14 mouse cellular contexts compared by ENCODE assay signal in genomic region chr13:53466189-53466866, GRCm38 (mm10). TPM values are rescaled to one million over a fixed set of nuclear protein-coding genes. Genes with fewer than 3 reads are reported as not detected.
A peak's percentile ranks its signal among the peaks of the same experiment; 100 is the strongest.
DNase-seq lines count a peak whose midpoint lies in the region; ATAC-seq and TF ChIP-seq lines count a peak whose summit lies in the region.
"Had no signal": no experiment of that assay in that cellular context is flagged by ENCODE, and none has a peak within 500 bp of the region (broad histone marks: within the 10 kb centered on the region; RNA-seq: fewer than 3 reads in every experiment).

No protein-coding gene starts in this region.

- H3K4me1 ChIP-seq in forebrain, embryonic 12.5 days, result peaks cover 39% of the 10 kb centered on the region
- peaks cover 21% of the 10 kb centered on the region for H3K4me1 ChIP-seq in forebrain, embryonic 11.5 days (replicated peaks; ENCODE audit: control insufficient read depth, insufficient read depth, low read length)
- peaks cover 40% of the 10 kb centered on the region for H3K4me1 ChIP-seq in midbrain, embryonic 11.5 days (ENCODE audit: control insufficient read depth, insufficient read depth, low read length)
- peaks cover 16% of the 10 kb centered on the region for H3K4me1 ChIP-seq in midbrain, embryonic 16.5 days (ENCODE audit: control insufficient read depth, insufficient read depth, low read length)
- H3K4me1 ChIP-seq in hindbrain, postnatal 0 days (ENCODE audit: insufficient read depth, low read length), result peaks cover 3% of the 10 kb centered on the region
- H3K4me1 ChIP-seq in neural tube, embryonic 13.5 days (replicated peaks), result peaks cover 67% of the 10 kb centered on the region

- no peak overlapping the region for H3K9ac ChIP-seq in forebrain, embryonic 12.5 days
- no peak overlapping the region for H3K9ac ChIP-seq in forebrain, embryonic 11.5 days (ENCODE audit: low read length)
- no peak overlapping the region for H3K9ac ChIP-seq in midbrain, embryonic 11.5 days (ENCODE audit: low read length)
- no peak overlapping the region for H3K9ac ChIP-seq in midbrain, embryonic 16.5 days (ENCODE audit: low read depth, low read length)
- no peak overlapping the region for H3K9ac ChIP-seq in hindbrain, postnatal 0 days (replicated peaks; ENCODE audit: low read length)
- no peak overlapping the region for H3K9ac ChIP-seq in neural tube, embryonic 13.5 days

- H3K4me2 ChIP-seq in forebrain, embryonic 12.5 days, result 0 out of 2 replicates have a peak overlapping the region, but pooled peaks have one; percentile 15
- no peak overlapping the region; the same call in 1 of the 2 replicates for H3K4me2 ChIP-seq in forebrain, embryonic 11.5 days (ENCODE audit: low read depth, low read length, severe bottlenecking)
- H3K4me2 ChIP-seq in midbrain, embryonic 11.5 days, result peak overlapping the region; percentile 30; the same call in 1 of the 2 replicates
- H3K4me2 ChIP-seq in midbrain, embryonic 16.5 days (ENCODE audit: low read length), result no peak overlapping the region
- peak overlapping the region; percentile 19 for H3K4me2 ChIP-seq in hindbrain, postnatal 0 days (ENCODE audit: low read depth, low read length)
- H3K4me2 ChIP-seq in neural tube, embryonic 13.5 days, result peak overlapping the region; percentile 45

- DNase-seq in forebrain, embryonic 11.5 days (ENCODE audit: low spot score), result no peak
- DNase-seq in midbrain, embryonic 11.5 days (ENCODE audit: low spot score, missing footprints), result peak; percentile 94
- no peak for DNase-seq in hindbrain, postnatal 0 days (ENCODE audit: low spot score)
- no peak for DNase-seq in right cerebral cortex, postnatal 10 days (ENCODE audit: low spot score in 2 of 2)
- DNase-seq: adrenal gland, postnatal 36 days; layer of hippocampus, adult 9-11 months; liver; thymus, postnatal 25 days had no signal

- TF ChIP-seq CTCF in hindbrain, postnatal 0 days (IDR thresholded peaks at IDR 0.05; ENCODE audit: low read depth), result no peak

- no peak for ATAC-seq in forebrain, embryonic 12.5 days (ENCODE audit: low FRiP score)
- ATAC-seq in forebrain, embryonic 11.5 days (replicated peaks; ENCODE audit: low FRiP score), result no peak
- no peak for ATAC-seq in midbrain, embryonic 11.5 days (ENCODE audit: low FRiP score)
- no peak for ATAC-seq in midbrain, embryonic 16.5 days
- no peak for ATAC-seq in hindbrain, postnatal 0 days
- no peak for ATAC-seq in neural tube, embryonic 13.5 days (ENCODE audit: low read depth)
- ATAC-seq in erythroid progenitor cell, adult 5-6 weeks (replicated peaks; ENCODE audit: low FRiP score, poor library complexity, severe bottlenecking), result no peak

- no peaks in the 10 kb centered on the region for H3K36me3 ChIP-seq in forebrain, embryonic 12.5 days (replicated peaks)
- H3K36me3 ChIP-seq in forebrain, embryonic 11.5 days (ENCODE audit: control insufficient read depth, insufficient read depth, low read length), result no peaks in the 10 kb centered on the region
- no peaks in the 10 kb centered on the region for H3K36me3 ChIP-seq in midbrain, embryonic 11.5 days (ENCODE audit: control insufficient read depth, insufficient read depth, low read length)
- no peaks in the 10 kb centered on the region for H3K36me3 ChIP-seq in midbrain, embryonic 16.5 days (ENCODE audit: control insufficient read depth, insufficient read depth, low read length)
- no peaks in the 10 kb centered on the region for H3K36me3 ChIP-seq in hindbrain, postnatal 0 days (ENCODE audit: insufficient read depth, low read length)
- no peaks in the 10 kb centered on the region for H3K36me3 ChIP-seq in neural tube, embryonic 13.5 days

- 0 out of 2 replicates have a peak overlapping the region, but pooled peaks have one; percentile 25 for H3K27ac ChIP-seq in forebrain, embryonic 12.5 days
- H3K27ac ChIP-seq in forebrain, embryonic 11.5 days (ENCODE audit: low read depth, low read length), result no peak overlapping the region
- H3K27ac ChIP-seq in midbrain, embryonic 11.5 days (ENCODE audit: low read depth, low read length), result no peak overlapping the region
- H3K27ac ChIP-seq in midbrain, embryonic 16.5 days (ENCODE audit: low read length), result no peak overlapping the region
- H3K27ac ChIP-seq in hindbrain, postnatal 0 days, result no peak overlapping the region
- no peak overlapping the region for H3K27ac ChIP-seq in neural tube, embryonic 13.5 days (replicated peaks)
- H3K27ac ChIP-seq: kidney, postnatal 0 days had no signal

- H3K27me3 ChIP-seq in forebrain, embryonic 12.5 days, result peaks cover 94% of the 10 kb centered on the region
- H3K27me3 ChIP-seq in forebrain, embryonic 11.5 days (ENCODE audit: control insufficient read depth, insufficient read depth, low read length), result peaks cover 92% of the 10 kb centered on the region
- H3K27me3 ChIP-seq in midbrain, embryonic 11.5 days (ENCODE audit: control insufficient read depth, insufficient read depth, low read length), result peaks cover 94% of the 10 kb centered on the region
- peaks cover 55% of the 10 kb centered on the region for H3K27me3 ChIP-seq in midbrain, embryonic 16.5 days (ENCODE audit: control insufficient read depth, insufficient read depth, low read depth, low read length)
- peaks cover 51% of the 10 kb centered on the region for H3K27me3 ChIP-seq in hindbrain, postnatal 0 days (ENCODE audit: insufficient read depth, low read length)
- H3K27me3 ChIP-seq in neural tube, embryonic 13.5 days, result peaks cover 95% of the 10 kb centered on the region

- WGBS in forebrain, embryonic 12.5 days, result 2% methylated on average over 18 of the region's 18 CpGs
- WGBS in forebrain, embryonic 11.5 days, result 1% methylated on average over 18 of the region's 18 CpGs
- 2% methylated on average over 18 of the region's 18 CpGs for WGBS in midbrain, embryonic 11.5 days
- WGBS in midbrain, embryonic 16.5 days, result 2% methylated on average over 18 of the region's 18 CpGs
- WGBS in hindbrain, postnatal 0 days, result 16% methylated on average over 18 of the region's 18 CpGs
- 2% methylated on average over 18 of the region's 18 CpGs for WGBS in neural tube, embryonic 13.5 days

- H3K4me3 ChIP-seq in forebrain, embryonic 12.5 days (replicated peaks), result no peak overlapping the region
- H3K4me3 ChIP-seq in forebrain, embryonic 11.5 days (ENCODE audit: low read depth, low read length), result no peak overlapping the region
- H3K4me3 ChIP-seq in midbrain, embryonic 11.5 days (ENCODE audit: low read depth, low read length), result no peak overlapping the region
- no peak overlapping the region for H3K4me3 ChIP-seq in midbrain, embryonic 16.5 days (ENCODE audit: low read depth, low read length)
- peak overlapping the region; percentile 19; the same call in 1 of the 2 replicates for H3K4me3 ChIP-seq in hindbrain, postnatal 0 days (ENCODE audit: low read length)
- H3K4me3 ChIP-seq in neural tube, embryonic 13.5 days, result no peak overlapping the region

- no peaks in the 10 kb centered on the region for H3K9me3 ChIP-seq in forebrain, embryonic 12.5 days
- no peaks in the 10 kb centered on the region for H3K9me3 ChIP-seq in forebrain, embryonic 11.5 days (ENCODE audit: control insufficient read depth, low read length)
- H3K9me3 ChIP-seq in midbrain, embryonic 11.5 days (ENCODE audit: control insufficient read depth, low read length), result no peaks in the 10 kb centered on the region
- H3K9me3 ChIP-seq in midbrain, embryonic 16.5 days (replicated peaks; ENCODE audit: control insufficient read depth, low read length, poor library complexity, severe bottlenecking), result no peaks in the 10 kb centered on the region
- no peaks in the 10 kb centered on the region for H3K9me3 ChIP-seq in hindbrain, postnatal 0 days (ENCODE audit: low read length)
- H3K9me3 ChIP-seq in neural tube, embryonic 13.5 days, result no peaks in the 10 kb centered on the region

RNA-seq across cellular contexts. Expression of gene Msx2, which starts 6.5 kb away (rescaled TPM):
- polyA plus RNA-seq in forebrain, embryonic 12.5 days (2016; fragmentation: Nextera tagmentation; extraction: Ambion mirVana), result 9.8 and 19.6 TPM in 2 replicates
- polyA plus RNA-seq in forebrain, embryonic 11.5 days (2014; fragmentation: Nextera tagmentation; extraction: Ambion mirVana), result 33.0 and 36.6 TPM in 2 replicates
- 23.0 and 25.0 TPM in 2 replicates for polyA plus RNA-seq in midbrain, embryonic 11.5 days (2014; fragmentation: Nextera tagmentation; extraction: Ambion mirVana)
- 0.40 and 0.55 TPM in 2 replicates for polyA plus RNA-seq in midbrain, embryonic 16.5 days (2015; fragmentation: Nextera tagmentation; extraction: Ambion mirVana)
- total RNA-seq in hindbrain, postnatal 0 days (2014; rRNA removed), result 3.1 and 4.4 TPM in 2 replicates
- 5.1 and 5.3 TPM in 2 replicates for polyA plus RNA-seq in hindbrain, postnatal 0 days (2015; fragmentation: Nextera tagmentation; extraction: Ambion mirVana)
- polyA plus RNA-seq in neural tube, embryonic 13.5 days (2015; fragmentation: Nextera tagmentation; extraction: Ambion mirVana), result 1.7 and 3.2 TPM in 2 replicates
- not detected in 2 replicates for total RNA-seq in erythroid progenitor cell, adult 5-6 weeks (2015; ENCODE audit: low replicate concordance)
- not detected in 2 replicates for total RNA-seq in erythroid progenitor cell, adult 5-6 weeks (2017; ENCODE audit: low replicate concordance)
- total RNA-seq: hematopoietic stem cell, adult 5-6 weeks had no signal

Comparison
In these comparisons a context has a peak if more than half of its experiments do, and no peak if none do; other contexts are left out.
1. H3K4me2 ChIP-seq: peak in forebrain, embryonic 12.5 days (single experiment), midbrain, embryonic 11.5 days (single experiment), hindbrain, postnatal 0 days (single experiment) and neural tube, embryonic 13.5 days (single experiment); none in forebrain, embryonic 11.5 days (single experiment) and midbrain, embryonic 16.5 days (single experiment).